Mouse (Mus musculus): Measurements from ENCODE around the gene Ntng2. TPM values are rescaled to one million over a fixed set of nuclear protein-coding genes. Genes with fewer than 3 reads are reported as not detected.

Ntng2 gene
- polyA plus RNA-seq (2015; fragmentation: Nextera tagmentation; extraction: Ambion mirVana) = 0.20 TPM in 1 of 2 replicates, not detected in the other

GRCm38 (mm10) chr2:29252599-29253204 is at the start of gene Ntng2:
Gene Ntng2 (minus strand): TSS chr2:29253005.
- Histone ChIP-seq H3K4me3 (peak within 1 kb of the TSS; percentile 68), H3K9ac (peak within 1 kb of the TSS; percentile 54), H3K27ac (no peak within 1 kb of the TSS), H3K4me1 (replicated peaks) (peaks cover 37% of the 10 kb centered on the region), H3K27me3 (peaks cover 96% of the 10 kb centered on the region), H3K36me3 (no peaks in the 10 kb centered on the region), H3K9me3 (replicated peaks) (no peaks in the 10 kb centered on the region), H3K4me2 (peak within 1 kb of the TSS; percentile 100)
- under 1% methylated on average over 54 of the region's 54 CpGs for WGBS
- ATAC-seq (replicated peaks; ENCODE audit: insufficient number of reproducible peaks, insufficient read depth, low FRiP score, low read depth) = peak; percentile 21; the same call in 1 of the 2 replicates

- no peaks in the 10 kb centered on the region for H3K4me1 ChIP-seq (replicated peaks)
- ATAC-seq (replicated peaks; ENCODE audit: insufficient number of reproducible peaks, insufficient read depth, low FRiP score, low read depth) = no peak
- no peak overlapping the region for H3K27ac ChIP-seq
- WGBS = 58% methylated on average over 3 of the region's 3 CpGs
- no peak overlapping the region for H3K4me2 ChIP-seq
- peaks cover 6% of the 10 kb centered on the region; the same call in 1 of the 2 replicates for H3K9me3 ChIP-seq (replicated peaks)
- no peak overlapping the region for H3K4me3 ChIP-seq
- H3K36me3 ChIP-seq = no peaks in the 10 kb centered on the region
- no peak overlapping the region for H3K9ac ChIP-seq
- no peaks in the 10 kb centered on the region for H3K27me3 ChIP-seq
These were observed 42.8 kb upstream of the Ntng2 start for GRCm38 (mm10) chr2:29295557-29295956.

GRCm38 (mm10) chr2:29287651-29288050 is 34.8 kb upstream of the Ntng2 start:
- Histone ChIP-seq H3K27ac (no peak overlapping the region), H3K27me3 (peaks cover 9% of the 10 kb centered on the region; the same call in 1 of the 2 replicates), H3K36me3 (no peaks in the 10 kb centered on the region), H3K9ac (no peak overlapping the region), H3K4me1 (replicated peaks) (no peaks in the 10 kb centered on the region), H3K4me2 (no peak overlapping the region), H3K9me3 (replicated peaks) (no peaks in the 10 kb centered on the region), H3K4me3 (no peak overlapping the region)
- no peak for ATAC-seq (replicated peaks; ENCODE audit: insufficient number of reproducible peaks, insufficient read depth, low FRiP score, low read depth)
- WGBS = 73% methylated on average over 5 of the region's 5 CpGs

- Histone ChIP-seq H3K27ac (no peak overlapping the region), H3K4me3 (no peak overlapping the region), H3K4me2 (no peak overlapping the region), H3K36me3 (no peaks in the 10 kb centered on the region), H3K4me1 (replicated peaks) (no peaks in the 10 kb centered on the region; the same call in 1 of the 2 replicates), H3K27me3 (peaks cover 5% of the 10 kb centered on the region; the same call in 1 of the 2 replicates), H3K9me3 (replicated peaks) (no peaks in the 10 kb centered on the region), H3K9ac (no peak overlapping the region)
- 23% methylated on average over 5 of the region's 5 CpGs for WGBS
- ATAC-seq (replicated peaks; ENCODE audit: insufficient number of reproducible peaks, insufficient read depth, low FRiP score, low read depth) = no peak
These were observed 24.9 kb upstream of the Ntng2 start for GRCm38 (mm10) chr2:29277703-29278121.

GRCm38 (mm10) chr2:29271803-29272518 is 19.2 kb upstream of the Ntng2 start:
- H3K4me2 ChIP-seq = no peak overlapping the region
- no peak for ATAC-seq (replicated peaks; ENCODE audit: insufficient number of reproducible peaks, insufficient read depth, low FRiP score, low read depth)
- H3K9ac ChIP-seq = no peak overlapping the region
- H3K4me3 ChIP-seq = no peak overlapping the region
- no peak overlapping the region for H3K27ac ChIP-seq
- WGBS = 61% methylated on average over 7 of the region's 7 CpGs
- H3K36me3 ChIP-seq = no peaks in the 10 kb centered on the region
- H3K9me3 ChIP-seq (replicated peaks) = no peaks in the 10 kb centered on the region
- H3K27me3 ChIP-seq = peaks cover 10% of the 10 kb centered on the region; the same call in 1 of the 2 replicates
- H3K4me1 ChIP-seq (replicated peaks) = no peaks in the 10 kb centered on the region

- 64% methylated on average over 7 of the region's 7 CpGs for WGBS
- no peaks in the 10 kb centered on the region for H3K4me1 ChIP-seq (replicated peaks)
- no peaks in the 10 kb centered on the region for H3K9me3 ChIP-seq (replicated peaks)
- H3K4me2 ChIP-seq = no peak overlapping the region
- H3K36me3 ChIP-seq = no peaks in the 10 kb centered on the region
- no peak overlapping the region for H3K27ac ChIP-seq
- H3K27me3 ChIP-seq = peaks cover 13% of the 10 kb centered on the region; the same call in 1 of the 2 replicates
- H3K9ac ChIP-seq = no peak overlapping the region
- no peak for ATAC-seq (replicated peaks; ENCODE audit: insufficient number of reproducible peaks, insufficient read depth, low FRiP score, low read depth)
- H3K4me3 ChIP-seq = no peak overlapping the region
These were observed 18.3 kb upstream of the Ntng2 start for GRCm38 (mm10) chr2:29271098-29271497.

GRCm38 (mm10) chr2:29266810-29267209 is 14.0 kb upstream of the Ntng2 start:
- H3K4me3 ChIP-seq = no peak overlapping the region
- H3K9me3 ChIP-seq (replicated peaks) = no peaks in the 10 kb centered on the region
- WGBS = 58% methylated on average over 4 of the region's 4 CpGs
- no peaks in the 10 kb centered on the region for H3K36me3 ChIP-seq
- H3K27me3 ChIP-seq = peaks cover 9% of the 10 kb centered on the region; the same call in 1 of the 2 replicates
- no peak overlapping the region for H3K4me2 ChIP-seq
- H3K27ac ChIP-seq = no peak overlapping the region
- no peak for ATAC-seq (replicated peaks; ENCODE audit: insufficient number of reproducible peaks, insufficient read depth, low FRiP score, low read depth)
- H3K4me1 ChIP-seq (replicated peaks) = no peaks in the 10 kb centered on the region
- no peak overlapping the region for H3K9ac ChIP-seq

- no peak for ATAC-seq (replicated peaks; ENCODE audit: insufficient number of reproducible peaks, insufficient read depth, low FRiP score, low read depth)
- H3K4me3 ChIP-seq = no peak overlapping the region
- no peak overlapping the region for H3K4me2 ChIP-seq
- H3K4me1 ChIP-seq (replicated peaks) = 0 out of 2 replicates have a peak, but pooled peaks cover 4% of the 10 kb centered on the region
- H3K36me3 ChIP-seq = no peaks in the 10 kb centered on the region
- H3K9me3 ChIP-seq (replicated peaks) = no peaks in the 10 kb centered on the region
- 55% methylated on average over 6 of the region's 6 CpGs for WGBS
- no peak overlapping the region for H3K9ac ChIP-seq
- no peak overlapping the region for H3K27ac ChIP-seq
- peaks cover 35% of the 10 kb centered on the region for H3K27me3 ChIP-seq
These were observed 9.7 kb upstream of the Ntng2 start for GRCm38 (mm10) chr2:29262436-29262915.

GRCm38 (mm10) chr2:29261126-29261525 is 8.3 kb upstream of the Ntng2 start:
- no peaks in the 10 kb centered on the region for H3K36me3 ChIP-seq
- no peak overlapping the region for H3K4me2 ChIP-seq
- H3K9ac ChIP-seq = no peak overlapping the region
- H3K4me1 ChIP-seq (replicated peaks) = 0 out of 2 replicates have a peak, but pooled peaks cover 4% of the 10 kb centered on the region
- no peaks in the 10 kb centered on the region for H3K9me3 ChIP-seq (replicated peaks)
- ATAC-seq (replicated peaks; ENCODE audit: insufficient number of reproducible peaks, insufficient read depth, low FRiP score, low read depth) = 0 out of 2 replicates have a peak, but pooled peaks have one; percentile 15
- H3K4me3 ChIP-seq = no peak overlapping the region
- 30% methylated on average over 6 of the region's 6 CpGs for WGBS
- H3K27ac ChIP-seq = no peak overlapping the region
- peaks cover 41% of the 10 kb centered on the region for H3K27me3 ChIP-seq

GRCm38 (mm10) chr2:29253205-29253865 is 530 bp upstream of the Ntng2 start:
- peak overlapping the region; percentile 100 for H3K4me2 ChIP-seq
- no peak overlapping the region for H3K27ac ChIP-seq
- peaks cover 37% of the 10 kb centered on the region for H3K4me1 ChIP-seq (replicated peaks)
- peak overlapping the region; percentile 54 for H3K9ac ChIP-seq
- H3K36me3 ChIP-seq = no peaks in the 10 kb centered on the region
- H3K9me3 ChIP-seq (replicated peaks) = no peaks in the 10 kb centered on the region
- peaks cover 95% of the 10 kb centered on the region for H3K27me3 ChIP-seq
- WGBS = 4% methylated on average over 21 of the region's 22 CpGs
- ATAC-seq (replicated peaks; ENCODE audit: insufficient number of reproducible peaks, insufficient read depth, low FRiP score, low read depth) = no peak
- H3K4me3 ChIP-seq = peak overlapping the region; percentile 68

- peak overlapping the region; percentile 100 for H3K4me2 ChIP-seq
- H3K9me3 ChIP-seq (replicated peaks) = no peaks in the 10 kb centered on the region
- under 1% methylated on average over 49 of the region's 49 CpGs for WGBS
- peaks cover 37% of the 10 kb centered on the region for H3K4me1 ChIP-seq (replicated peaks)
- peak overlapping the region; percentile 54 for H3K9ac ChIP-seq
- no peaks in the 10 kb centered on the region for H3K36me3 ChIP-seq
- peaks cover 96% of the 10 kb centered on the region for H3K27me3 ChIP-seq
- no peak for ATAC-seq (replicated peaks; ENCODE audit: insufficient number of reproducible peaks, insufficient read depth, low FRiP score, low read depth)
- no peak overlapping the region for H3K27ac ChIP-seq
- peak overlapping the region; percentile 68 for H3K4me3 ChIP-seq
These were observed 676 bp downstream of the Ntng2 start for GRCm38 (mm10) chr2:29252059-29252598.

Measured in heart, embryonic 15.5 days (tissue).